Mouse (Mus musculus): ENCODE measurements around the gene Wdpcp.

Wdpcp gene

GRCm38 (mm10) chr11:21749487-21749886, 177.5 kb downstream of the Wdpcp start:
- no peak for DNase-seq (ENCODE audit: low spot score)

- DNase-seq (ENCODE audit: low spot score): no peak
Measured at GRCm38 (mm10) chr11:21763201-21763600, 191.2 kb downstream of the Wdpcp start.

- no peak for DNase-seq (ENCODE audit: low spot score)
Measured at GRCm38 (mm10) chr11:21788831-21789230, 216.8 kb downstream of the Wdpcp start.

GRCm38 (mm10) chr11:21824941-21825340, 252.9 kb downstream of the Wdpcp start:
- no peak for DNase-seq (ENCODE audit: low spot score)

- DNase-seq (ENCODE audit: low spot score): no peak
Measured at GRCm38 (mm10) chr11:21826521-21826920, 254.5 kb downstream of the Wdpcp start.

GRCm38 (mm10) chr11:21847040-21847439, 275.0 kb downstream of the Wdpcp start:
- DNase-seq (ENCODE audit: low spot score): no peak

- no peak for DNase-seq (ENCODE audit: low spot score)
Measured at GRCm38 (mm10) chr11:21864000-21864399, 292.0 kb downstream of the Wdpcp start.

- no peak for DNase-seq (ENCODE audit: low spot score)
Measured at GRCm38 (mm10) chr11:21864516-21864915, 292.5 kb downstream of the Wdpcp start.

- DNase-seq (ENCODE audit: low spot score): no peak
Measured at GRCm38 (mm10) chr11:21868675-21869074, 296.6 kb downstream of the Wdpcp start.

- no peak for DNase-seq (ENCODE audit: low spot score)
Measured at GRCm38 (mm10) chr11:21870863-21871262, 298.8 kb downstream of the Wdpcp start.

- no peak for DNase-seq (ENCODE audit: low spot score)
Measured at GRCm38 (mm10) chr11:21871728-21872127, 299.7 kb downstream of the Wdpcp start.

GRCm38 (mm10) chr11:21875077-21875476, 303.0 kb downstream of the Wdpcp start:
- DNase-seq (ENCODE audit: low spot score): no peak

- DNase-seq (ENCODE audit: low spot score): no peak
Measured at GRCm38 (mm10) chr11:21894696-21895095, 322.7 kb downstream of the Wdpcp start.

- DNase-seq (ENCODE audit: low spot score): no peak
Measured at GRCm38 (mm10) chr11:21922531-21922930, 350.5 kb downstream of the Wdpcp start.
